Mouse (Mus musculus) frontal cortex, adult 2 months (tissue): ENCODE data around the gene Gm13723. TPM values are rescaled to one million over a fixed set of nuclear protein-coding genes. Genes with fewer than 3 reads are reported as not detected.

Experiments used
- DNase-seq, 2 experiments: peaks; one replicate each; pipeline ENCODE4 v3.0.0; 2022; ENCODE audit warnings: low spot score in 1 of 2; ENCODE audit errors: extremely low spot score in 1 of 2
- polyA plus RNA-seq: library from polyadenylated mRNA; depleted of rRNA; stranded (reverse); fragments of >200 nt; gene quantifications from 2 replicates; pipeline ENCODE4 v1.2.3, GENCODE M21; 2012; rRNA removed

Gm13723 gene
- not detected in 2 replicates for polyA plus RNA-seq

DNA sequence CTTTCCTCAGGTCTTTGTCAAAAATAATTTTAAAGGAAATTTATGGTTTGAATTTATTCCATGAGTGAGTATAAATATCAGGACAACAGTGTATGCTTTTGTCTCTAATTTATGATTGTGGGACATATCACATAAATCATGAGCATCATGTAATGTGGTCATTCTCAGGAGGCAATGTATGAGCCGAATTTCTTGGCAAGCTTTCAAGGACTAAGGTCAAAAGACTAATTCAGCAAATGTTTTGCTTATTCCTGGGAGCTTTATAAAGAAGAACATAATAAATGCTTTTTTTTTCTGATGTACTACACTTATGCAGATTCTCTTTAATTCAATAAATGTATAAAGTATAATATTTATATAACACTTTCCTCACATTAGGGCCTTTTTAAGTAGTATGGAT, at the start of gene Gm13723:
Gm13723 (minus strand) TSS at position 101 of the 400 bp plus-strand sequence.
- DNase-seq: no peak

DNA sequence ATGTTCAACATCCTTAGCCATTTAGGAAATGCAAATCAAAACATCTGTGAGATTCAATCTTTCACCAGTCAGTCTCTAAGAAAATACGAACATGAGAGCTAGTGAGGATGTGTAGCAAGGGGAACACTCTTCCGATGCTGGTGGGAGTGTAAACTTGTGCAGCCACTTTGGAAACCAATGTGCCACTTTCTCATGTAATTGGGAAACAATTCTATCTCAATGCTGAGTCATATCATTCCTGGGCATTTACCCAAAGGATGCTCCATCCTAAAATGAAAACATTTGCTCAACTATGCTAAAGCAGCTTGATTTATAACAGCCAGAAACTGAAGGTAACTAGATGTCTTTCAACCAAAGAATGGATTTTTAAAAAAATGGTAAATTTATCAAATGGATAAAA, 31.0 kb upstream of the Gm13723 start:
- peak in 1 of 2 experiments; percentile 49 for DNase-seq

DNA sequence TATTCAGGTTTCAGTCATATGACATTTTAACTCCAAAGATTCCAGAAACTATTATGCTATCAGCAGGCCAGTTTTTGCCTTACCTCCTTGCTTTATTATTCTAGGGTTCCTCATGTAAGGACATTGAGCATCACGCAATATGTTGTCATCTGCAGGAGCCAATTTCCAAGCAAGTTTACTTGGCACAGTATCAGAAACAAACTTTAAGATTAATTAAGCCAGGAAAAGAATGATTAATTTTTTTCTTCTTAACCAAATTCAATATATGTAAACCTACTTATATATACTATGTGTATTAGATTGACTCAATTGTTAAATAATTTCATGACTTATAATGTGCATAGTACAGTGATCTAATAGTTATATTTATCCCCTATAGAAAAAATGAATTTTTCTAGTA, 17.5 kb upstream of the Gm13723 start, which contains the start of gene Olfr1097:
Olfr1097 (minus strand) TSS at position 101 of the 400 bp plus-strand sequence.
- no peak for DNase-seq

DNA sequence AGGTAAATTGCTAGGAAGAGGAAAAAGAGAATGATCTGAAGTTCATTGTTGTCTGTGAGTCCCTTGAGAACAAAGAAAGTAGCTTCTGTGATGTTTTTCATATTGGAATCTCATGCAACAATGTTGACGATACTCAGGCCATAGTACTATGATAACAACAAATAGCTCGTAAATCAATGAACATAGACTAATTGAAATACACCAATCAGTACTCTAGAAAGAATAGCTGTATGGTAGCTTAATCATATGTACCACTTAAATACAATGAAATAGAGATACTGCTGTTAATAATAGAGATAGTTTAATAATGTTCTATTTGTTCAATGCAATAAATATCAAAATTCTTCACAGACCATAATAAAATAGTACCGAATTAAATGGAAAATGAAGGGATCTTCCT, 23.0 kb downstream of the Gm13723 start, which contains the start of gene Olfr1095:
Olfr1095 (minus strand) TSS at position 101 of the 400 bp plus-strand sequence.
- DNase-seq: no peak

DNA sequence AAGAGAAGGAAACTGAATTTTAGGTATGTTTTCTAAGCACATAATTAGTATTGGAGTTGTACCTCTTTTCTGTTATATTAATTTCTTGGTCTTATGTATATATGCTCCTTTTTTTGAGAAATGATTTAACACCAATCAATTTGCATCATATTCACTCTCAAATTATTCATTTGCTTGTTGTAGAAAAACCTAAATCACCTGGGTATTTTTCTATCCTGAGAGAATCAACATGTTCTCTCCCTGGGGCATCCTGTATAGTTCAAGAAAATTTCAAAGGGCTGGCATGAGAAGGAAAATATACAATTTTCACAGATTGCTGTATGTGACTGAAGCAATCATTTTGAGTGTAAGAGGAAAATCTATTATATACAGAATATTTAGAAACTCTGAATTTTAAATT, 50.2 kb downstream of the Gm13723 start, which contains the start of gene Olfr1094:
Olfr1094 (plus strand) TSS at position 301 of the 400 bp plus-strand sequence.
- DNase-seq: no peak

Other genes starting within 250 kb of the Gm13723 start
- gene Olfr1084, start 235.1 kb downstream of the Gm13723 start, polyA plus RNA-seq: not detected in 2 replicates
- not detected in 2 replicates for gene Olfr1085, start 212.8 kb downstream of the Gm13723 start, polyA plus RNA-seq
- gene Olfr1086, start 194.7 kb downstream of the Gm13723 start, polyA plus RNA-seq: not detected in 2 replicates
- not detected in 2 replicates for gene Olfr1087, start 176.4 kb downstream of the Gm13723 start, polyA plus RNA-seq
- gene Olfr1089, start 141.1 kb downstream of the Gm13723 start, polyA plus RNA-seq: not detected in 2 replicates
- gene Olfr1090, start 115.8 kb downstream of the Gm13723 start, polyA plus RNA-seq: not detected in 2 replicates
- gene Olfr1093, start 92.3 kb downstream of the Gm13723 start, polyA plus RNA-seq: not detected in 2 replicates
- gene Olfr141, start 64.8 kb downstream of the Gm13723 start, polyA plus RNA-seq: not detected in 2 replicates
- not detected in 2 replicates for gene Olfr1094, start 50.1 kb downstream of the Gm13723 start, polyA plus RNA-seq
- gene Olfr1095, start 23.1 kb downstream of the Gm13723 start, polyA plus RNA-seq: not detected in 2 replicates
- gene Olfr1097, start 17.4 kb upstream of the Gm13723 start, polyA plus RNA-seq: not detected in 2 replicates
- gene Olfr1098, start 49.7 kb upstream of the Gm13723 start, polyA plus RNA-seq: not detected in 2 replicates
- gene Olfr1099, start 85.9 kb upstream of the Gm13723 start, polyA plus RNA-seq: not detected in 2 replicates
- gene Olfr1100, start 105.2 kb upstream of the Gm13723 start, polyA plus RNA-seq: not detected in 2 replicates
- not detected in 2 replicates for gene Olfr1101, start 116.4 kb upstream of the Gm13723 start, polyA plus RNA-seq
- gene Olfr1102, start 123.6 kb upstream of the Gm13723 start, polyA plus RNA-seq: not detected in 2 replicates
- 0.15 TPM in 1 of 2 replicates, not detected in the other for gene Olfr1104, start 152.3 kb upstream of the Gm13723 start, polyA plus RNA-seq
- gene Olfr1105, start 161.7 kb upstream of the Gm13723 start, polyA plus RNA-seq: not detected in 2 replicates
- gene Olfr1106, start 177.5 kb upstream of the Gm13723 start, polyA plus RNA-seq: 0.23 TPM in 1 of 2 replicates, not detected in the other
- not detected in 2 replicates for gene Olfr1107, start 201.0 kb upstream of the Gm13723 start, polyA plus RNA-seq
- gene Olfr1109, start 221.2 kb upstream of the Gm13723 start, polyA plus RNA-seq: not detected in 2 replicates
- not detected in 2 replicates for gene Olfr259, start 239.8 kb upstream of the Gm13723 start, polyA plus RNA-seq